Mouse (Mus musculus) ES-Bruce4 (cell line): ENCODE results near the gene Rpl5.

Source experiments
- CTCF ChIP-seq: IDR thresholded peaks from one replicate; pipeline ENCODE4 v1.8.1; 2011; ENCODE audit warnings: low read depth, low read length
- EP300 ChIP-seq: IDR thresholded peaks from 2 replicates; pipeline ENCODE4 v1.6.1; 2011; ENCODE audit warnings: low read depth, low read length; ENCODE audit not compliant: insufficient read depth

GRCm38 (mm10) chr5:107947548-107947947, 47.2 kb downstream of the Rpl5 start:
- TF ChIP-seq CTCF, result no peak
- TF ChIP-seq EP300, result no peak
